Mouse (Mus musculus): ENCODE data around the gene Rnf141. TPM values are rescaled to one million over a fixed set of nuclear protein-coding genes. Genes with fewer than 3 reads are reported as not detected.

Rnf141 gene
- total RNA-seq (2023), result 20.1 TPM

DNA sequence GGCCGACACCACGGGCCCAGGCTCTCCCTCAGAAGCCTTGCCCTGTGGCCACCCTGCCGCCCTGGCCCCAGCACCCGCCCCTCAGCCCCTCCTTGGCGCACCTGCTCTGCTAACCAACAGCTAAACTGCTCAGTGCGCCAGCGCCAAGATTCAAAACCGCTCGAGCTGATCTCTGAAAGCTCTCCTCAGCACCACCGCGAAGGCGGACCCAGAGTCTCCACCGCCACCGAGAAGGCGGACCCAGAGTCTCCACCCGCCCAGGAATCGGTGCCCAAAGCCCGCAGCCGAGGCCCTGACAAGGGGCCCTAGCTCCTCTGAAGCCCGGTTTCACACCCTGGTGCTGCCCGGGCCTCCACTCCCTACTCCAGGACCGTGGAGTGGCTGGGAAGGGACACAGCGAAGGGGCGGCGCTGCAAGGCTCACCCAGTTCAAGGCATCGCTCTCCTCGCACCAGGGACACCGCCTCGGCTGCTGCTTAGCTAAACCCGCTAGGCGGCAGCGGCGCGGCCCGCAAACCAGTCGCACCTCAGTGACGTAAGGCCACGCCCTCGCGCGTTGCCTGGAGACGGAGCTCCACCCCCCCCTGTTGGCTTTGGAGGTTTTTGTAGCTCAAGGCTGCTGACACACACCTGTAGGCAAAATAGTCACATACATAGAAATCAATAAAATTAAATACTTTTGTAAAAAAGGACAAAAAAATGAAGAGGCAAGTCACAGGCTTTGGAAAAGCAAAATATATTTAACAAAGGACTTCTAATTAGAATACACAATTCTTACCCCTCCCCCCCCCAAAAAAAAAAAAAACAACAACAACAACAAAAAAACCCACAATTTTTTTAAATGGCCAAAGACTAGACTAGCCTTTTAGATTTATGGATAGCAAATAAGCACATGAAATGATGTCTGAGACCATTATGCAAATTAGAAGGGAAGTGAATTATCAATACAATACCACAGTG lies at the start of gene Rnf141:
Rnf141 (minus strand) TSS at position 542 of the 959 bp plus-strand sequence.

DNA sequence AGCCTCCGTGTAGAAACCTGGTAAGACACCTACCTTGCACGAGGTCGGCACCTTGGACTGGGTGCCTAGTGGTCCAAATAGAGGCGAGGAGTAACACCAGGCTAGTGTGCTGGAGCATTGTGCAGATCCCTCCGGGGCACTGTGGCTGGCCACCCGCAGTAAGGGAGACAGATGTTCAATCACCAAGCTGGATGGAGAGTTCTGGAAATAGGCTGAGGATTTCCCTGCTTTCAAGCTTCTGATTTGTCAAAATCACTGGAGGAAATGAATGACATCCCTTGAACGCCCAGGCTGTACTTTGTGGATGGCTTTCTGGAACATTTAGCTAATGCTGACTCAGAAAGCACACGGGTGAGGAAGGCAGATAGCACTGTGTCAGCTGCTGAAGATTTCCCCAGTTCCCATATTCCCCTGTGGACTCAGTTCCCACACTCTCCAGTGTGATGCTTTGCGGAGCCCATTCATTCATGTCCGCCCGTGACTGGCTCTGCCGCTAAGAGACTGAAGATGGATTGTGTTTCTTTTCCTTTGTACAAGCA lies 18.6 kb upstream of the Rnf141 start, which contains the start of gene Lyve1:
Lyve1 (minus strand) TSS at position 489 of the 539 bp plus-strand sequence.

DNA sequence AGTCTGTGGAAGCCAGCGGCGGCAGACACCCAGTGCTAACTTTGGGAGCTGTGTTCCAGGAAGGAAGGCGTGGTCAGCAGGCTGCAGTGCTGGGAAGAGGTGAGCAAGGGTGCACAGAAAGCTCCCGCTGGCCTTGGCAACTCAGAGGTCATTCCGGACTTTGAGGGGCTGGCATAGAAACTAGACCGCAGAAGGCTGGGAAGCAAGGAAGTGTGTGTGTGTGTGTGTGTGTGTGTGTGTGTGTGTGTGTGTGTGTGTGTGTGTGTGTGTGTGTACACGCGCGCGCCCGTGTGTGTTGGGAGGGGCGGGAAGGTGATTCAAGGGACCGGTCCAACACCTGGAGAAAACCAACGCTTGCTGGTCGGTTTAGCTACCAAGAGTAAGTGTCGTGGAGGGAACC lies 76.3 kb downstream of the Rnf141 start, which contains the start of gene Ampd3:
Ampd3 (plus strand) TSS at position 206 of the 400 bp plus-strand sequence.

Other genes starting within 250 kb of the Rnf141 start
- 9.0 TPM for gene Sbf2, start 229.5 kb downstream of the Rnf141 start, total RNA-seq (2023)
- gene Adm, start 216.8 kb downstream of the Rnf141 start, total RNA-seq (2023), result not detected
- gene Ampd3, start 76.3 kb downstream of the Rnf141 start, total RNA-seq (2023), result 9.2 TPM
- gene Lyve1, start 18.8 kb upstream of the Rnf141 start, total RNA-seq (2023), result not detected
- gene Mrvi1, start 138.0 kb upstream of the Rnf141 start, total RNA-seq (2023), result 2.3 TPM
- gene Ctr9, start 184.5 kb upstream of the Rnf141 start, total RNA-seq (2023), result 55.6 TPM
- gene Eif4g2, start 238.6 kb upstream of the Rnf141 start, total RNA-seq (2023), result 1,201 TPM